Mouse (Mus musculus) heart, adult 11 months (tissue): ENCODE data around the gene Caskin2.

Experiments used
- DNase-seq: peaks from one replicate; pipeline ENCODE4 v3.0.0; 2022

Caskin2 gene

GRCm38 (mm10) chr11:115753485-115753884 lies 60.0 kb downstream of the Caskin2 start:
- DNase-seq: no peak

- DNase-seq: no peak
Measured at GRCm38 (mm10) chr11:115752653-115753052, 60.8 kb downstream of the Caskin2 start.

- DNase-seq: no peak
Measured at GRCm38 (mm10) chr11:115751725-115752124, 61.7 kb downstream of the Caskin2 start.

- DNase-seq: no peak
Measured at GRCm38 (mm10) chr11:115749834-115750233, 63.6 kb downstream of the Caskin2 start.
